Mouse (Mus musculus): Measurements from ENCODE around the gene C1qa.

C1qa gene

GRCm38 (mm10) chr4:136898637-136899036, at the start of gene C1qa:
C1qa (minus strand) TSS chr4:136898803.
- DNase-seq (ENCODE audit: low spot score), result no peak

- DNase-seq (ENCODE audit: low spot score), result no peak
Measured at GRCm38 (mm10) chr4:136945397-136945796, 46.8 kb upstream of the C1qa start.

GRCm38 (mm10) chr4:136944558-136945350, 46.2 kb upstream of the C1qa start:
- DNase-seq (ENCODE audit: low spot score), result no peak

DNA sequence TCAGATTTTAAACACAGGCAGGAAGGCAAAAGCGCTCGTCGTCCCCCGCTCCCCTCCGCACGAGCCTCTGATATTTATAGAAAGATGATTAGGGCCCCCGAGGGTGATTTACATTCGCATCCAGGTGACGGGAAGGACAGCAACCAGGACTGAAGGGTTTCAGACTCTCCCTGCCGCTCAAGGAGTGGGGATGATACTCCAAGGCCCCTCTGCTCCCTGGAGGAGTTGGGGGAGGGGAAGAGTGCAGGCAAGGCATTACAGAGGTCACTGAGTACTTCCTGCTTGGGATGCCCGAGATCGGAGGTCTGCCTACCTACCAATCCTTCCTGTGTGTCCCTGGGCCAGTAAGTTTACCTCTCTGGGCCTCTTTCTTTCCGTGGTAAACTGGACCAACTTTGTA, 44.6 kb upstream of the C1qa start:
- no peak for DNase-seq (ENCODE audit: low spot score)

DNA sequence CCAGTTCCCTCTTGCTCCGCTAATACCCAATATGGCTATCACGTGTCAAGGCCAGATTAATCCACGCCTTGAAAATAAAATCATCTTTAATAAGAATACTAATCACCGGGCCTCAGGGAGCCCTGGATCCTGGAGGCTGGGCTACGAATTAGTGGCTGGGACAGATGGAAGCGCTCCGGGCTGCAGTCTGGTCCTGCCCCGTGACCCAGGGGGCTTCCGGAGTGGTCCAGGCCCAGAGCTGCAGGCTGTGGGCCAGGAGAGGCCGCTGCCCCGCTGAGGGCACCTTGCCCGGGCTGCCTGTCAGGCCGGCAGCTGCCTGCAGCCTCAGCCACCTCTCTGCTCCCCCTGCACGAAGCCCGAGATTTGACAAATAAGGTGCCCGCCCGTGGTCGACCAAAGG, 44.2 kb upstream of the C1qa start:
- DNase-seq (ENCODE audit: low spot score), result no peak

GRCm38 (mm10) chr4:136937935-136938334, 39.3 kb upstream of the C1qa start:
- DNase-seq (ENCODE audit: low spot score), result no peak

DNA sequence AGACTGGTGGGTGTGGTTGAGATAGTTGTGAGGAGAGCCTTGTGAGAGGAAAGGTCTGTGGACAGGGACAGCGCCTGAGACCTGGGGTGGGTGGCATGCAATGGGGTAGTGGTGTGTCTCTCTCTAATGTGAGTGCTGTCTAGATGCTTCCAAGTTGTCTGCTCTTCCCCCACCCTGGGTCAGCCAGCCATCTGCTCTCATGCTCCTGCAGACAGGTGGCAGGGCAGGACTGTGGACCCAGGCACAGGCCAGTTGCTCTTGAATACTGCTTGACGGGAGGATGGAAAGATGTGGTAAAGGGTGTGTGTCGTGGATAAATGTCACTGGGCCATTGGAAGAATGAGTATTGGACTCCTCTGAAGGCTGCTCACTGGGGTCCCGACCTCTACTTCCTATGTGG, 38.7 kb upstream of the C1qa start:
- DNase-seq (ENCODE audit: low spot score), result no peak

- no peak for DNase-seq (ENCODE audit: low spot score)
Measured at GRCm38 (mm10) chr4:136934746-136935613, 36.4 kb upstream of the C1qa start.

- no peak for DNase-seq (ENCODE audit: low spot score)
Measured at GRCm38 (mm10) chr4:136930474-136930873, 31.9 kb upstream of the C1qa start.

GRCm38 (mm10) chr4:136928928-136929327, 30.3 kb upstream of the C1qa start:
- DNase-seq (ENCODE audit: low spot score), result no peak

GRCm38 (mm10) chr4:136925804-136926203, 27.2 kb upstream of the C1qa start:
- DNase-seq (ENCODE audit: low spot score), result no peak

DNA sequence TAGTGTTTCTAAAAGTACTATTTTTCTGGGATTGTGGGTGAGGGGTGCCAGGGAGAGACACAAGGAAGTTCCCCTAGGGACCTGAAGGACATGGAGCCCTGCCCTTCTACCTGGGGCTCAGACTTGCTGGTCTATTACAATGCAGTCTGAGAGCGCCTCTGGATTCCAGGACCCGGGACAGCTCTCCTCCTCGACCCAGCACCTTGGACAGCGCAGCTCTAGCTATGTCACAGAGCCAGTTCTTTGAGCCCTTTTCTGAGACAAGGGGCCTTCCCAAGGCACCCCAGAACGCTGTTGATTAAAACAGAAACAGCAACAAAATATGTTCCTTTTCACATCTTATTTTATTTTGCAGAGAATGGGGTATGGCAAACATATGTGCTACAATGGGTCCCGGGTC, 25.9 kb upstream of the C1qa start:
- peak; percentile 72 for DNase-seq (ENCODE audit: low spot score)

GRCm38 (mm10) chr4:136919526-136919925, 20.9 kb upstream of the C1qa start:
- DNase-seq (ENCODE audit: low spot score), result no peak

- no peak for DNase-seq (ENCODE audit: low spot score)
Measured at GRCm38 (mm10) chr4:136918834-136919233, 20.2 kb upstream of the C1qa start.

DNA sequence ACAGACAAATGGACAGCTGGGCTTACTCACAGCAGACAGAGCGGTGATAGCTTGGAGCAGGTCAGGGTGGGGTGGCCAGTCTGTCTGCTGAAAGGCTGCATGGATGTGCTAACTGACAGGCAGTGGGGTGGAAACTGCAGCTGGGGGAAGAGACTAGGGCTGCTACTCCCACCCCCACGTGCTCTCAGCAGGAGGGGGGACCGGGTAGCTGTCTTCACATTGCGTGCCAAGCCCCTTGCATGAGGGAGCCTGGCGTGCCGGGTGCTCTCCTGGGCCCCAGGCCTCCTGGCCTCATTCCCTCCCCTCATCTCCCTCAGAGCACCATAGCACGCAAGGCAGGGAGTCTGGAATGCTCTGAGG, 18.5 kb upstream of the C1qa start:
- DNase-seq (ENCODE audit: low spot score), result no peak

GRCm38 (mm10) chr4:136916359-136917164, 18.0 kb upstream of the C1qa start:
- DNase-seq (ENCODE audit: low spot score), result no peak

GRCm38 (mm10) chr4:136912841-136913240, 14.2 kb upstream of the C1qa start:
- DNase-seq (ENCODE audit: low spot score), result no peak

GRCm38 (mm10) chr4:136911804-136912203, 13.2 kb upstream of the C1qa start:
- no peak for DNase-seq (ENCODE audit: low spot score)

DNA sequence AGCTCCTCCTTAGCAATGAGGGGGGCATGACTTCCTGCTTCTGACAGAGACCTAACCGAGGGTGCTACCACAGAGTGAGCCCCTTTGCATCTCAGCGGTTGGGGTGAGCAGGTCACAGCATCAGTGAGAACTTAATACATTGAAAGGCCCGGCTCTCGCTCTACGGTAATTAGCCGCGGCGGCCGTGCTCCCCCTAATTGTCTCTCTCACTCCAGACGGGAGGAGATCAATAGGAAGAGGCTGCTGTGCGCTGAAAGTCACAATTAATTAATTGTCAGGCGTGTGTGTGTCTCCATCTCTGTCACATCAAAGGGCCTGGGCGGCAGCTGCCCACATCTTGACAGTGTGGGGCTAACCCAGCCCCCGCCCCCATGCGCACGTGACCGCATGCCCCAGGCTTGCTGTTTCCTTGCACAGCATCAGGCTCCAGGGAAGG, 12.6 kb upstream of the C1qa start:
- DNase-seq (ENCODE audit: low spot score), result no peak

GRCm38 (mm10) chr4:136907809-136908208, 9.2 kb upstream of the C1qa start:
- no peak for DNase-seq (ENCODE audit: low spot score)

- peak; percentile 33 for DNase-seq (ENCODE audit: low spot score)
Measured at GRCm38 (mm10) chr4:136907033-136907432, 8.4 kb upstream of the C1qa start.

GRCm38 (mm10) chr4:136904767-136905539, 6.3 kb upstream of the C1qa start:
- no peak for DNase-seq (ENCODE audit: low spot score)
